Mouse (Mus musculus) limb, embryonic 14.5 days (tissue): ENCODE measurements at regions not wholly inside any gene's neighbourhood (a gene's known extent, or its start where the extent isn't known, plus 50 kb on each side); places are given as distances from the start of the nearest gene placed in this dataset.

Experiments used
- ATAC-seq: fragments of 200-750 bp; cut with Nextera tagmentation; 2 replicates; pipeline ENCODE4 v1.8.0; 2017; ENCODE audit warnings: low read depth, moderate number of reproducible peaks, moderate TSS enrichment; ENCODE audit not compliant: low FRiP score
- DNase-seq: peaks from one replicate; pipeline ENCODE4 v3.0.0-alpha.2; 2015; ENCODE audit warnings: low spot score
- H3K27ac ChIP-seq: fragments of 300-500 bp; sonication (generic); replicated peaks from 2 replicates; pipeline ENCODE4 v1.5.1; 2014; ENCODE audit warnings: low read depth, mild to moderate bottlenecking, low read length, moderate library complexity, mixed read lengths
- H3K27me3 ChIP-seq: fragments of 300-500 bp; sonication (generic); 2 replicates; pipeline ENCODE4 v1.6.1; 2014; ENCODE audit warnings: low read length, mixed read lengths; ENCODE audit not compliant: control insufficient read depth, insufficient read depth
- H3K36me3 ChIP-seq: fragments of 300-500 bp; sonication (generic); 2 replicates; pipeline ENCODE4 v1.6.1; 2014; ENCODE audit warnings: mild to moderate bottlenecking, low read length, moderate library complexity, mixed read lengths; ENCODE audit not compliant: control insufficient read depth, insufficient read depth
- H3K4me1 ChIP-seq: fragments of 300-500 bp; sonication (generic); 2 replicates; pipeline ENCODE4 v1.6.1; 2014; ENCODE audit warnings: antibody characterized with exemption, low read length, mixed read lengths; ENCODE audit not compliant: control insufficient read depth, insufficient read depth
- H3K4me2 ChIP-seq: fragments of 300-500 bp; sonication (generic); replicated peaks from 2 replicates; pipeline ENCODE4 v1.6.1; 2014; ENCODE audit warnings: low read depth, mild to moderate bottlenecking, low read length, moderate library complexity; ENCODE audit not compliant: severe bottlenecking
- H3K4me3 ChIP-seq: fragments of 300-500 bp; sonication (generic); replicated peaks from 2 replicates; pipeline ENCODE4 v1.5.1; 2014; ENCODE audit warnings: low read length
- H3K9ac ChIP-seq: fragments of 300-500 bp; sonication (generic); 2 replicates; pipeline ENCODE4 v1.6.1; 2014; ENCODE audit warnings: mild to moderate bottlenecking, low read depth, low read length, moderate library complexity; ENCODE audit not compliant: severe bottlenecking
- H3K9me3 ChIP-seq: fragments of 300-500 bp; sonication (generic); 2 replicates; pipeline ENCODE4 v1.6.1; 2016; ENCODE audit warnings: low read length; ENCODE audit not compliant: control insufficient read depth
- POLR2A ChIP-seq: fragments of 200-500 bp; IDR thresholded peaks from 2 replicates; pipeline ENCODE4 v1.8.0; 2012; ENCODE audit warnings: inconsistent platforms, mild to moderate bottlenecking, moderate library complexity, borderline replicate concordance; ENCODE audit not compliant: insufficient read depth, insufficient read length; ENCODE audit errors: extremely low read depth
- WGBS: fragments of 180-500 bp; shearing (Covaris S2); extraction: QIAGEN DNeasy Blood & Tissue Kit; methylation state at CpG from one replicate; pipeline ENCODE4 v1.1.7; 2014; 5-methylcytosine and 5-hydroxymethylcytosine counted together

- H3K9me3 ChIP-seq, result no peaks in the 10 kb centered on the region; the same call in 1 of the 2 replicates
- TF ChIP-seq POLR2A, result no peak
- no peaks in the 10 kb centered on the region; the same call in 1 of the 2 replicates for H3K27me3 ChIP-seq
- no peaks in the 10 kb centered on the region for H3K4me1 ChIP-seq
- DNase-seq (no peak), ATAC-seq (no peak)
- H3K36me3 ChIP-seq, result no peaks in the 10 kb centered on the region
- no peak overlapping the region for H3K4me2 ChIP-seq
- 74% methylated on average over 4 of the region's 4 CpGs for WGBS
- H3K27ac ChIP-seq, result no peak overlapping the region
- H3K9ac ChIP-seq, result no peak overlapping the region
- no peak overlapping the region for H3K4me3 ChIP-seq
These were observed 68.9 kb downstream of the Tbx3 start for GRCm38 (mm10) chr5:119739386-119739785.

GRCm38 (mm10) chr5:119741116-119741515 is 70.6 kb downstream of the Tbx3 start:
- Histone ChIP-seq H3K27ac (no peak overlapping the region), H3K4me2 (peak overlapping the region; percentile 20), H3K9me3 (no peaks in the 10 kb centered on the region; the same call in 1 of the 2 replicates), H3K36me3 (no peaks in the 10 kb centered on the region), H3K4me1 (no peaks in the 10 kb centered on the region), H3K27me3 (no peaks in the 10 kb centered on the region; the same call in 1 of the 2 replicates), H3K9ac (no peak overlapping the region), H3K4me3 (no peak overlapping the region)
- WGBS, result 4% methylated on average over 6 of the region's 6 CpGs
- DNase-seq, result peak; percentile 80
- 0 out of 2 replicates have a peak, but pooled peaks have one; percentile 60 for ATAC-seq
- TF ChIP-seq POLR2A, result no peak

GRCm38 (mm10) chr5:119743733-119744132 is 73.3 kb downstream of the Tbx3 start:
- Histone ChIP-seq H3K4me1 (peaks cover 2% of the 10 kb centered on the region; the same call in 1 of the 2 replicates), H3K27ac (no peak overlapping the region), H3K4me3 (no peak overlapping the region), H3K9ac (no peak overlapping the region), H3K36me3 (no peaks in the 10 kb centered on the region), H3K4me2 (no peak overlapping the region), H3K9me3 (no peaks in the 10 kb centered on the region; the same call in none of the 2 replicates), H3K27me3 (peaks cover 16% of the 10 kb centered on the region)
- DNase-seq (no peak), ATAC-seq (no peak)
- 75% methylated on average over 10 of the region's 10 CpGs for WGBS
- no peak for TF ChIP-seq POLR2A

- H3K9me3 ChIP-seq, result no peaks in the 10 kb centered on the region; the same call in 1 of the 2 replicates
- WGBS, result 73% methylated on average over 10 of the region's 10 CpGs
- no peaks in the 10 kb centered on the region for H3K36me3 ChIP-seq
- H3K27me3 ChIP-seq, result peaks cover 28% of the 10 kb centered on the region
- ATAC-seq (no peak), DNase-seq (no peak)
- peaks cover 8% of the 10 kb centered on the region for H3K4me1 ChIP-seq
- TF ChIP-seq POLR2A, result no peak
- no peak overlapping the region for H3K4me3 ChIP-seq
- H3K9ac ChIP-seq, result no peak overlapping the region
- no peak overlapping the region for H3K27ac ChIP-seq
- no peak overlapping the region for H3K4me2 ChIP-seq
These were observed 76.6 kb downstream of the Tbx3 start for GRCm38 (mm10) chr5:119747038-119747437.

- H3K9me3 ChIP-seq, result no peaks in the 10 kb centered on the region; the same call in 1 of the 2 replicates
- H3K4me2 ChIP-seq, result peak overlapping the region; percentile 45
- ATAC-seq, result no peak
- H3K9ac ChIP-seq, result no peak overlapping the region
- DNase-seq, result no peak
- no peak for TF ChIP-seq POLR2A
- H3K27ac ChIP-seq, result no peak overlapping the region
- 1% methylated on average over 21 of the region's 21 CpGs for WGBS
- H3K4me3 ChIP-seq, result peak overlapping the region; percentile 22
- H3K27me3 ChIP-seq, result peaks cover 28% of the 10 kb centered on the region
- H3K4me1 ChIP-seq, result peaks cover 8% of the 10 kb centered on the region
- H3K36me3 ChIP-seq, result no peaks in the 10 kb centered on the region
These were observed 78.2 kb downstream of the Tbx3 start for GRCm38 (mm10) chr5:119748667-119749066.
